Mouse (Mus musculus) bone marrow, adult 2 months (tissue): ENCODE measurements around the gene Lasp1.

Source experiments
- CTCF ChIP-seq: fragments of 200-500 bp; IDR thresholded peaks from 2 replicates; pipeline ENCODE4 v1.5.1; 2011; ENCODE audit warnings: low read length, control low read depth; ENCODE audit not compliant: control insufficient read depth, insufficient read depth
- POLR2A ChIP-seq: fragments of 200-500 bp; IDR thresholded peaks from 2 replicates; pipeline ENCODE4 v1.6.1; 2011; ENCODE audit warnings: low read depth, mild to moderate bottlenecking, control low read depth, low read length, borderline replicate concordance; ENCODE audit not compliant: control insufficient read depth

GRCm38 (mm10) chr11:97779968-97780701, 18.7 kb upstream of the Lasp1 start:
- TF ChIP-seq CTCF (no peak), POLR2A (no peak)
